Mouse (Mus musculus): ENCODE results near the gene Dclk1. TPM values are rescaled to one million over a fixed set of nuclear protein-coding genes. Genes with fewer than 3 reads are reported as not detected.

Dclk1 gene
- total RNA-seq, 2 experiments from 2014 or later: 6.8 to 8.6 TPM

DNA sequence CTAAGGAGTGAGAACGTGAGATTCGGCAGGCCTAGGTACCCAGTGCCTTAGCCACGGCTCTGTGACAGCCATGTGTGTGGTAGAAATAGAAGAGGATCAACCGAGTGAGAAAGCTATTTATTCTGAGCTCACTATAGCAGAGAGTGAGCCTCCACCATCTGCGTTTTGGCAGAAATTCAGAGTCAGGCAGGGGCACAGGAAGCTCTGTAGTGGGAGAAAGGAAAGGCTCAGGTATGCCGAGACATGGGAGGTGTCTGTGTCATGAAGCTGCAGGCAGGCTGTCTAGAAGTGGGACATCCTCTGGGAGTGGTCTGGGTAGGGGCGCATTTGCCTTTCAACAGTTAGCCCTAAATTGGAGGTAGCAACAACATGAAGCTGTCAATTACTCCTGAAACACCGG is 198.2 kb downstream of the Dclk1 start:
- intact Hi-C loops (cut with DNase I): no loop called here
- DNase-seq (ENCODE audit: low spot score): no peak

DNA sequence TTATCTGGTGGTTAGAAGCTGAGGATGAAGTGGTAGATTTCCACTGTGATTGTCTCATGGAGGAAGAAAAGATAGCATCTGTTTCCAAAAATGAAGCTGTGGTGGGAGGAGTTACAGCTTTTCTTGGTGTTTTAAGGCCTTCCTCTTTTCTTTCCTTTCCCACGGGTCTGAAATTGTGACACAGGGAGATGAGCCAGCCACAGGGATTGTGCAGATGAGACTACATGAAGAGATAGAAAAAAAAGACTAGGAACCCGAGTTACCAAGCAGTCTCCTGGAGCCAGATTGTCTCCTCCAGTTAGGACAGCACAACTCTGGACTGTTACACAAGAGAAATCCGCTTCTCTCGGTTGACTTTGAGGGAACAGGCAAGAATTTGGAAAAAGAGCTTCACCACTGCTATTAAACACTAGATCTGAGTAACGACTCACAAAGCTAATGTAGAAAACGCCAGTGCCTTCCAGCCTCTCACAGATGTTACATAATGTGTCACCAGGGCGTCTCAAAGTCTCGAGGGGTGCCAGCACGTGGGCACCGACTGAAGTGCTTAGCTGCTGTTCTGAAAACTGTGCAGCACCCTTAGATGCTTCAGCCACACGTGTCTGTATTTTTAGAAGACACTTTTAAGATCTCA is 200.0 kb downstream of the Dclk1 start:
- intact Hi-C loops (cut with DNase I): no loop called here
- DNase-seq (ENCODE audit: low spot score): no peak

DNA sequence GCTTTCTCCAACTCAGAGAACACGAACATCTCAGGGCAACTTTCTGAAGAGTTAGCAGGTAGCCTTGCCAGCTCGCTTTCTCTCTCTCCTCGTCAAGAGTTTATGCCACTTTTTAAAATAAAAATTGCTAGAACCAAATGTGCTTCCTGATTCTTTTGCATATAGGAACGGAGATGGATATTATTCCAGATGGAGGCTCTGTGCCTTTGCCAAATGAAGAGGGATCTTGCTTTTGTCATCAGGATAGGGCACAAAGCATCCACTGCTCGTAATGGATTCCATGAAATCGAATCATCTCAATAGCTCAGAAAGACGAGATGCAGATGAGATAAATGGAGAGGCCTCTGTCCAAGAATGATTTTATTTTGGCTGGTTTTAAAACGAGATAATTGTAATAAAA is 201.1 kb downstream of the Dclk1 start:
- no peak for DNase-seq (ENCODE audit: low spot score)
- intact Hi-C loops (cut with DNase I): no loop called here

DNA sequence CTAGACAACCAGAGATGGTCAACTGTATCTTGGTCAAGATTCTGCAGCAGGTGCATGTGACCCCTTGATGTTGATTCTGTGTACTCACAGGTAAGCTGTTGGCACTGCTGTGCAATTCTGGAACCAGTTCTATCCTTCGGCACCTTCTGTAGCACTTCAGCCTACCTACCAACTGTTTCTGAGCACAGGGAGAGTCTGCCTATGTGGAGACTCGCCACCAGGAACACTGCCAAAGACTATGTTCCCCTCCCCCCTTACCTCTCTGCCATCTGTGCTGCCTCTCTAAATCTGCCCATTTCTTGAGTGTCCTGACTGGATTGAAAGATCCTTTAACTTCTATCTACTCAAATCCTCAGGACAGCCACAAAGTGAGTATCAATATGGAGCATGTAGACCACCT is 201.6 kb downstream of the Dclk1 start:
- no peak for DNase-seq (ENCODE audit: low spot score)
- intact Hi-C loops (cut with DNase I): no loop called here

DNA sequence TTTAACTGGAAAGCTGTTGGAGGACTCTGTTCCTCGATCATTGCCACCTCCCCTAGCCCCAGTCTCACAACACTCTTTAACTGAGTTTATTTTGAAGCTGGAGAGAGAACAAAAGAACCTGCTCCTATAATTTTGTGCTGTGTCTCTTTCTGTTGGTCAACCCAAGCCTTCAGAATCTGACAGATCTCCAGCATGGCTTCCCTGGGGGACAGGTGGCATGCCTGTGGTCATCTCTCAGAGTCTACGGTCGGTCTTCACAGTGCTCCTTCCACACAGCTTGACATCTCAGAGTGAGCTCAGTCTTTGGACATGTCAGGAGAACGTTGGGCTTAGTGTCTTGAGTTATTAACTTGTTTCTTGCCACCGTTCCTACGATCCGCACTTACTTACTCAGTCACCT is 204.5 kb downstream of the Dclk1 start:
- intact Hi-C loops (cut with DNase I): no loop called here
- DNase-seq (ENCODE audit: low spot score): no peak

DNA sequence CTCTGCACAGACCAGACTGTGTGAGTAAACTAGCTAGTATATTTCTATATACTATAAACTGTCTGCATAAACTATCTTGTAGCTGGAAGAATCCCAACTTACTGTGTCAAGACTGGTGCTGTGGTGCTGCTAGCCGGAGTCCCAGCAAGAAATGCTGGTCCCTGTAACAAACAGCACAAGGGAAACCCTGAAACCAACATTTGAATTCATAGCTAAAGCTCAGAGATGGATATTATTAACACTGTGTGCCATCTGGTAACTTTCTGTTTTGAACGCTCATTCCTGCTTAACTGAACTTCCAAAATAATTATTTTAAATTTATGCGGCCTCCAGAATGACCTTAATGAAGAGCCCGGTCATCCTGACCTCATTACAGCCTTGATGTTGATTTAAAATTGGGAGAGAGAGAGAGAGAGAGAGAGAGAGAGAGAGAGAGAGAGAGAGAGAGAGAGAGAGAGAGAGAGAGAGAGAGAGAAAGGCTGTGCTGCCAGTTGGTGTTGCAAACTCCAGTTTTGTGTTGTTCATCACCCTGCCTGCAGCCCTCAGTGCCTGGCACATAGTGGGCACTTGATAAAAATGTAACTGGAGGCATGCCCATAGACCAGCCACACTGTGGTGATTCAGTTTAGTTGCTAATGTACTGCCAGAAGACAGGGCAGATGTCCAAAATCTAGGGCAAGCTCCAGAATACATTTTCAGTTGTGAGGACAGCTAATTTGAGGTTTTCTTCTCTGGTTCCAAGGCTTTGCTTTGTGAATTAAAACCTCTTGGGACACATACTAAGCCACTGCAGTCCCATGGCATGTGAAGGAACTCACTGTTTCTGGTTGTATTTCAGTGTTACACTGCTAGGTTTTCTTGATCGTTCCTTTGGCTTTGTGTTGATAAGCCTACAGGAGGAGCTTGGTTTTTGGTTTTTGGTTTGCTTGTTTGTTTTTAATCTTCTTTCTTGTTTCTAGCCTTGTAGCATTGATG is 205.6 kb downstream of the Dclk1 start:
- intact Hi-C loops (cut with DNase I): no loop called here
- DNase-seq (ENCODE audit: low spot score): peak; percentile 36

DNA sequence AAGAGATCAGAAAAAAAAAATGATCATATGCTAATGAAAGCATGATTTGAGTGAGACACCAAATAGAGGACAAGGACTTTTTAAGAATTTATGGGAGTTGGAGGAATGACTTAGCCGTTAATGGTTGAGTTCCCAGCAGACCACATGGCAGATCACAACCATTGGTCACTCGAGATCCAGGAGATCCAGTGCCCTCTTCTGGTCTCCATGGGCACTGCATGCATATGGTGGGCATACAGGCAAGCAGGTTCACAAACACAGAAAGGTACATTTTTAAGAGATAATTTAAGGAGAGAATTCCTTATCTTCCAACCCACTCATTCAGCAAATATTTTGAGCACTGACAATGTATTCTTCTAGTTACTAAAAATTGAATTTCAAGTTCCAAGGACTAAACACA is 207.0 kb downstream of the Dclk1 start:
- intact Hi-C loops (cut with DNase I): no loop called here

DNA sequence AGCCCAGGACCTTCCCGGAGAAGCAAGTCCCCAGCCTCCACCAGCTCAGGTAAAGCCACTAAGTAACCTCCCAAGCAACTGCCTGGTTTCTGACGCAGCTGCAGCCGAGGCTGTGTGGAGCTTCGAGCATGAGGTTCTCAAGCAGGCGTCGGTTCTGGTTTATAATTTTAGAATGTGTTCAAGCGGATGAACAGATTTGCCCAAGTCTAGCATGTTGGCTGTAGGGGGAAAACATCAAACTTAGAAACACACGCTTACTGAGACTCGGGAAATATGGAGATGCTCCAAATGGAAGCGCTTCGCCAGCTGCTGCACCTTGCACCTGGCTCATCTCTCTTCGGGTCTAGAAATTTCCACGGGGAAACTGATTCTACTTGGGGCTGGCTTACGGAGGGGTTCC is 208.9 kb downstream of the Dclk1 start:
- DNase-seq (ENCODE audit: low spot score): no peak
- intact Hi-C loops (cut with DNase I): no loop called here

More for the DNA sequence above, 207.0 kb downstream of the Dclk1 start:
- DNase-seq (ENCODE audit: low spot score): no peak

DNA sequence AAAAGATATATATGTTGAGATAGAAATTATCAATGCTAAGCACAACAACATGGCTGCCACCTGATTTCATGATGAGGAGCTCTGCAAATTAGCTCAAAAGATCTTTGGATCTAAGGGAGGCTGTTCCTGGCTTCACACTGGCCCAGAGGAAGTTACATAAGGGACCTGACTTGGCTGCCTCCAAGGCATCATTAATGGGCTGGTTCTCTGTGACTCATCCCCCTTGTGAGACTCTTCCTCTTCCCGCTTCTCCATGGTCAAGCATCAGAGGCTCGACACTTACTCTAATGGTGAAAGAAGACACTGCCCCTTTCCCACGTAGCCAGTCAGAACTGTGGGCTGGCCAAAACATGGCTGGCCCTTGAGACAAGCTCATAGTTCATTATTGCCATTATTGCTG is 209.7 kb downstream of the Dclk1 start:
- no peak for DNase-seq (ENCODE audit: low spot score)
- intact Hi-C loops (cut with DNase I): no loop called here

DNA sequence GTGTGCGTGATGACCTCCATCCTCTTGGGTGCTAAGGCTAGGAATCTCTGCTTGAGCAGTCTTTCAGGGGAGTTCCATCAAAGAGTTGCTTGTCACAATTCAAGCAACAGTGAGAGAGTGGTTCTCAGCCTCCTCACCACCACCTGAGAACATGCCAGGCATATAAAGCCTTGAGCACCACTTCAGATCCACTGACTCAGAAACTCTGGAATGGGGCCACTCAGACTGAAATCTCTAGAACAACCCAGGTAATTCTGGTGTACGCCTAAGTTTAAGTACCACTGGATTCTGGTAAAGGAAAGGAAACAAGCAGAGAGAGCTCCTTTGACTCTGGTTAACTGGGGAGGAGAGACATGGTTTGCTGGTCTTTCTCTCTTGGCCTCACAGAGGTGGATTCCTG is 210.3 kb downstream of the Dclk1 start:
- intact Hi-C loops (cut with DNase I): no loop called here
- DNase-seq (ENCODE audit: low spot score): no peak

DNA sequence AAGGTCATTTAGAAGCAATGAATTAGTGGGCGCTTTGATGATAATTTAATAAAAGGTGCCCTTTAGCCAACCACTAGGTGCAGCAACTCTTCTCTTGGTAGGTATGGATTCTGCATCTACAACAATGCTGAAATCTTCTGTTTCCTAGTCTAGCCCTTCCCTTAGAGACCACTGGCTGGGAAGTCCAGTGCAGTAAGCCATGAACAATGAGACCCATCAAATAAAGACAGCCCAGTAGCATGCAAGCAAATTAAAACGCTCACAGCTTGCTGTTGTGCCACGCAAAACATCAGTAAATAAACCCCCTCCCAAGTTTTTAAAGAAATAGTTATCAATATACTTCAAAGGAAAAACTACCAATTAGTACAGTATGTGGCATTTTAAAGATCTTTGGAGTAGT is 218.9 kb downstream of the Dclk1 start:
- intact Hi-C loops (cut with DNase I): no loop called here
- DNase-seq (ENCODE audit: low spot score): no peak

DNA sequence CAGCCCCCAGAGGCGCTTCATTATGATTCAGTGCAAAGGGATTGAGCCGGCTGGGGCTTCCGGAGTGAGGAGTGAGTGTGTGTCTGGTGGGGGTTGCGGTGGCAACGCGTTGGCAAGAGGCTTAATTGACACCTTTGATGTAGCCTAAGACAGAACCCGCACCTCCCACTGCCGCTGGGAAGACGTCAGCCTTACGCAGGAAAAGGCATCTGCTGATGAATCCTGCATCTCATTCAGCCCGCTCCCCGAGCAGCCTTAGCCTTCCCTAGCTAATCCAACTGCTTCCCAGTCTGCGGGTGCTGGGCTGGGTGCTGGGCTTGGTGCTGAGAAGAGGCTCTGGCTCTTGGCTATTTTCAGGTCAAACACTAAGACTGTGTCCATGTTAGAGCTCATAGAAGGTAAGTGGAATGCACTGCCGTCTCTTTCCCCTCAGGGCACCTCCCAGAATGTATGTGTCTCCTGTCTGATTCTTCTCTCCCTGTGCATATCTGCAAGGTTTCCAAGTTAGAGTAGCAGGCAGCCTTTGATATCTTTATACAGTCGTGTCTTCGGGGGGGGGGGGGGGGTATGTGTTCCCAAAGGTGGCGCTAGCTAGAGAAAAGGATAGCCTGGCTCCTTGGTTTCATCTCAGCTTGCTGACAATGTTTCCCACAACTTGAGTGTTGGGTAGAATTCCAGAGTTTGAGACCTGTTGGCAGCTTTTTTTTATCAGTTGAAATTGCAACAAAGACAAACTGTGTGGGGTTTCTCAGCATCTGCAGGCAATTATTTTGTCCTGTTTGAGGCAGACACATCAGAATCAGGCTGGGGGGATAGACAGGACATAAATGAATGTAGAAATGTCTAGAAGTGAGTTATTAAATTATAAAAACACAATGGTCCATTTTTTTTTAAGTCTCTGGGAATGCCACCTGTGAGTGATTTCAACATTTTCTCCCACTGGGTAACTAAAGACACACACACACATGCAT is 219.8 kb downstream of the Dclk1 start:
- intact Hi-C loops (cut with DNase I): no loop called here
- DNase-seq (ENCODE audit: low spot score): no peak

- intact Hi-C loops (cut with DNase I): no loop called here
- DNase-seq (ENCODE audit: low spot score): no peak
These were observed 220.9 kb downstream of the Dclk1 start for GRCm38 (mm10) chr3:55462904-55463668.

- DNase-seq (ENCODE audit: low spot score): no peak
- intact Hi-C loops (cut with DNase I): no loop called here
These were observed 222.1 kb downstream of the Dclk1 start for GRCm38 (mm10) chr3:55464226-55464625.

DNA sequence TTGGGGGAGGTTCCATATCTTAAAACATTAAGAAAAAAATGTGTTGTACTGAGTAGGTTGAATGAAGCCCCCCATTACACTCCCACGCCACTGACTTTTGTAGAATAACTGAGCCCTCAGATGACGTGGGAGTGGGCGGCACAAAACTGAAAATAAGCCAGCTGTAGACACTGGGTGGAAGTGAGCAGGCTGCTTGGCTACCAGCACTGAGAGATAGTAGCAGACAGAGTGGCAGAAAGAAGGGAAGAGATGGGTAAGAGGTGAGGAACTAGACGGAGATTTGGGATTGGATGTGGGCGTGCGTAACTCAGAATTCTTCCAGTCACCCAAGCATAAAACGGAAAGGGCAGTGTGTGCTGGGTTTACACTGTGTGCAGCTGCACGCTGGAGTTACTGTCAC is 223.6 kb downstream of the Dclk1 start:
- intact Hi-C loops (cut with DNase I): no loop called here
- no peak for DNase-seq (ENCODE audit: low spot score)

GRCm38 (mm10) chr3:55466348-55466747 is 224.2 kb downstream of the Dclk1 start:
- DNase-seq (ENCODE audit: low spot score): no peak
- intact Hi-C loops (cut with DNase I): no loop called here

DNA sequence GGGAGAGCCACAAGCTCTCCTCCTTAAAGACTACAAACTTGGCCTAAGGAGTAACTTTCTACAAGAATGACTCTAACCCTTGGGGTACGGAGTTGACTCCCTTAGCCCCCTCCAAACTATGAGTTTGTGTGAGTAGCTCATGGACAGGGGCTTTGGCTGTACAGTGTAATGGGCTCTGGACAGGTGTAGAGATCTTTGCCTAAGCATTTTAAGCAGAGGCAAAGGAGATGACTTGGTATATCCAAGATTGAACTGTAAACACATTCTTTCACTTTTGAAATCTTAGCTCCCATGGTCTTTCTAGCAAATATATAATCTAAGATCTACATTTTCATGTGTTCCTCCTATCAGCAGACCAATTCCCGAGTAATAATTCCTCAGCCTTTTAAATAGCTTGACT is 229.9 kb downstream of the Dclk1 start, which contains the start of gene Gm21954:
Gene Gm21954, minus strand, starts transcription at position 101 of the 400 bp plus-strand sequence.
- DNase-seq (ENCODE audit: low spot score): no peak
- intact Hi-C loops (cut with DNase I): no loop called here

DNA sequence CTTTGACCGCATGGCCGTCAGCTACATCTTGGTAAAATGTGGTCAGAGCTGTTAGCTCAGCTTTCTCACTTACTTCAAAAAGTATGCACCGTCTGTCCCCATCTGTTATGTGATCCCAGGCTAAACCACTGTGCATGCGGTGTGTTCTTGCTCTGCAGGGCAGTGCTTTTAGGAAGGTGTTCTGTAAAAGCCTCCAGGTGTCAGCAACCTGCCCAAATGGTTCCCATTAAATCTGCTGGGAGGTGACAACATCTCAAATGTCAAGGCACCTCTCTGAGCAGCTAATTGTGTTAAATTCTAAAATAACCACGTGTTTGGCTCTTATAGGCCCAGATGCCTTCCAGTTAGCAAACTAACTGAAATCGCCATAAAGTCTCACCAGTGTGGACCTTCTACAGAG is 231.0 kb downstream of the Dclk1 start:
- intact Hi-C loops (cut with DNase I): no loop called here
- no peak for DNase-seq (ENCODE audit: low spot score)

DNA sequence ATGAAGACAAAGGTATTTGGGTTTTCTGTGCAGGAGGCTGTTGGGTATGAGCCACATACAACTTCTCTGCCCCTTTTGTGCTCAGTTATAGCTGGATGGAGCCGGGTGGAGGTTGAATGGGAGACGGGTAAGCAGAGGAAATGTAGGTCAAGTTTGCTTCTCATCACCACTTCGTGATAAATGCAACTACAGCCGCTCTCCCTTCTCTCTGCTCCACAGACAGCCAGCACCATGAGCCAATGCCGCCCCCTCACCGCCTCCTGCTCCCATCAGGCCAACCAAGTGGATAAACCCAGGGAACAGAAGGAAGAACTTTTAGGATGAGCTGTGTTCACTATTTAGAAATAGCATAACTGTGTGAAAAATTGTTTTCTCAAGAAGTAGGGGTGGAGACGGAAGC is 234.5 kb downstream of the Dclk1 start:
- intact Hi-C loops (cut with DNase I): no loop called here
- DNase-seq (ENCODE audit: low spot score): no peak

- DNase-seq (ENCODE audit: low spot score): no peak
- intact Hi-C loops (cut with DNase I): no loop called here
These were observed 237.1 kb downstream of the Dclk1 start for GRCm38 (mm10) chr3:55479306-55479705.

Data from heart, postnatal 25 days (tissue).